Mouse (Mus musculus): ENCODE results near the gene Irf7.

GRCm38 (mm10) chr7:141221249-141222125, 44.8 kb downstream of the Irf7 start:
- TF ChIP-seq CTCF (IDR thresholded peaks at IDR 0.05; ENCODE audit: borderline replicate concordance, extremely low read depth, insufficient read depth, insufficient read length) (no peak), POLR2A (IDR thresholded peaks at IDR 0.05; ENCODE audit: borderline replicate concordance, extremely low read depth, insufficient read depth, insufficient read length, poor library complexity, severe bottlenecking) (peak; percentile 20; the same call in 1 of the 2 replicates)

All from brain, embryonic 14.5 days (tissue).